Mouse (Mus musculus) cortical plate, adult 2 months (tissue): ENCODE results near the gene Arid1b.

Experiments
- CTCF ChIP-seq: fragments of 200-500 bp; IDR thresholded peaks from 2 replicates; pipeline ENCODE4 v1.5.1; 2011; ENCODE audit warnings: mild to moderate bottlenecking, control low read depth, low read length; ENCODE audit not compliant: insufficient read depth; ENCODE audit errors: extremely low read depth
- POLR2A ChIP-seq: fragments of 200-500 bp; IDR thresholded peaks from 2 replicates; pipeline ENCODE4 v1.6.1; 2011; ENCODE audit warnings: mild to moderate bottlenecking, low read length, control low read depth; ENCODE audit not compliant: insufficient read depth; ENCODE audit errors: extremely low read depth

GRCm38 (mm10) chr17:5232180-5232579 is 238.0 kb downstream of the Arid1b start:
- TF ChIP-seq CTCF (no peak), POLR2A (no peak)
